Mouse (Mus musculus) embryonic facial prominence, embryonic 14.5 days (tissue): ENCODE measurements around the gene Mkrn1. TPM values are rescaled to one million over a fixed set of nuclear protein-coding genes. Genes with fewer than 3 reads are reported as not detected.

Experiments
- ATAC-seq: fragments of 200-750 bp; cut with Nextera tagmentation; 2 replicates; pipeline ENCODE4 v1.8.0; 2017; ENCODE audit warnings: low read depth, moderate number of reproducible peaks, moderate TSS enrichment
- DNase-seq: peaks from one replicate; pipeline ENCODE4 v3.0.0-alpha.2; 2015; ENCODE audit warnings: low spot score
- H3K27ac ChIP-seq: fragments of 300-500 bp; sonication (generic); replicated peaks from 2 replicates; pipeline ENCODE4 v1.5.1; 2014; ENCODE audit warnings: low read depth, mild to moderate bottlenecking, low read length, moderate library complexity
- H3K27me3 ChIP-seq: fragments of 300-500 bp; sonication (generic); replicated peaks from 2 replicates; pipeline ENCODE4 v1.6.1; 2014; ENCODE audit warnings: low read length; ENCODE audit not compliant: control insufficient read depth, insufficient read depth
- H3K36me3 ChIP-seq: fragments of 300-500 bp; sonication (generic); 2 replicates; pipeline ENCODE4 v1.6.1; 2014; ENCODE audit warnings: low read length, mixed read lengths; ENCODE audit not compliant: control insufficient read depth, insufficient read depth
- H3K4me1 ChIP-seq: fragments of 300-500 bp; sonication (generic); 2 replicates; pipeline ENCODE4 v1.6.1; 2014; ENCODE audit warnings: antibody characterized with exemption, low read length; ENCODE audit not compliant: control insufficient read depth, insufficient read depth
- H3K4me2 ChIP-seq: fragments of 300-500 bp; sonication (generic); 2 replicates; pipeline ENCODE4 v1.6.1; 2014; ENCODE audit warnings: low read depth, mild to moderate bottlenecking, low read length, moderate library complexity, mixed read lengths
- H3K4me3 ChIP-seq: fragments of 300-500 bp; sonication (generic); 2 replicates; pipeline ENCODE4 v1.5.1; 2014; ENCODE audit warnings: low read depth, mild to moderate bottlenecking, low read length
- H3K9ac ChIP-seq: fragments of 300-500 bp; sonication (generic); 2 replicates; pipeline ENCODE4 v1.6.1; 2014; ENCODE audit warnings: low read depth, mild to moderate bottlenecking, low read length, moderate library complexity, mixed read lengths
- H3K9me3 ChIP-seq: fragments of 300-500 bp; sonication (generic); 2 replicates; pipeline ENCODE4 v1.6.1; 2016; ENCODE audit warnings: low read length; ENCODE audit not compliant: control insufficient read depth
- WGBS: fragments of 180-500 bp; shearing (Covaris S2); extraction: QIAGEN DNeasy Blood & Tissue Kit; methylation state at CpG from one replicate; pipeline ENCODE4 v1.1.7; 2014; 5-methylcytosine and 5-hydroxymethylcytosine counted together
- polyA plus RNA-seq: library from polyadenylated mRNA; unstranded; fragments of >200 nt; fragmentation: Nextera tagmentation; extraction: Ambion mirVana; gene quantifications from 2 replicates; pipeline ENCODE4 v1.2.1, GENCODE M21; 2014

Gene Mkrn1
- polyA plus RNA-seq, 1 experiment from 2014 or later = 72.4 TPM

- no peaks in the 10 kb centered on the region for H3K36me3 ChIP-seq
- ATAC-seq = no peak
- H3K9me3 ChIP-seq = no peaks in the 10 kb centered on the region
- no peak overlapping the region for H3K27ac ChIP-seq
- no peak overlapping the region for H3K9ac ChIP-seq
- H3K4me1 ChIP-seq = no peaks in the 10 kb centered on the region
- H3K4me3 ChIP-seq = no peak overlapping the region
- 84% methylated on average over 2 of the region's 2 CpGs for WGBS
- no peak for DNase-seq
- no peak overlapping the region for H3K4me2 ChIP-seq
- no peaks in the 10 kb centered on the region for H3K27me3 ChIP-seq
Observed at GRCm38 (mm10) chr6:39434111-39434885, 14.0 kb upstream of the Mkrn1 start.

GRCm38 (mm10) chr6:39433701-39434100, 13.4 kb upstream of the Mkrn1 start:
- H3K4me1 ChIP-seq = no peaks in the 10 kb centered on the region
- H3K4me3 ChIP-seq = no peak overlapping the region
- H3K9me3 ChIP-seq = no peaks in the 10 kb centered on the region
- no peak overlapping the region for H3K27ac ChIP-seq
- no peaks in the 10 kb centered on the region for H3K27me3 ChIP-seq
- H3K4me2 ChIP-seq = no peak overlapping the region
- H3K36me3 ChIP-seq = no peaks in the 10 kb centered on the region
- H3K9ac ChIP-seq = no peak overlapping the region
- no peak for DNase-seq
- no peak for ATAC-seq

GRCm38 (mm10) chr6:39433174-39433573, 12.9 kb upstream of the Mkrn1 start:
- no peak for DNase-seq
- Histone ChIP-seq H3K9ac (no peak overlapping the region), H3K27me3 (no peaks in the 10 kb centered on the region), H3K4me3 (no peak overlapping the region), H3K27ac (no peak overlapping the region), H3K9me3 (no peaks in the 10 kb centered on the region), H3K36me3 (no peaks in the 10 kb centered on the region), H3K4me2 (no peak overlapping the region), H3K4me1 (no peaks in the 10 kb centered on the region)
- 75% methylated on average over 4 of the region's 4 CpGs for WGBS
- no peak for ATAC-seq

GRCm38 (mm10) chr6:39430722-39431121, 10.5 kb upstream of the Mkrn1 start:
- no peak overlapping the region for H3K4me3 ChIP-seq
- H3K27ac ChIP-seq = no peak overlapping the region
- H3K9ac ChIP-seq = no peak overlapping the region
- no peaks in the 10 kb centered on the region for H3K27me3 ChIP-seq
- H3K9me3 ChIP-seq = no peaks in the 10 kb centered on the region
- ATAC-seq = no peak
- no peaks in the 10 kb centered on the region for H3K4me1 ChIP-seq
- no peaks in the 10 kb centered on the region for H3K36me3 ChIP-seq
- H3K4me2 ChIP-seq = no peak overlapping the region
- DNase-seq = no peak
- 75% methylated on average over 11 of the region's 11 CpGs for WGBS

- Histone ChIP-seq H3K9me3 (no peaks in the 10 kb centered on the region), H3K4me1 (no peaks in the 10 kb centered on the region), H3K4me2 (no peak overlapping the region), H3K9ac (no peak overlapping the region), H3K27me3 (no peaks in the 10 kb centered on the region), H3K36me3 (no peaks in the 10 kb centered on the region), H3K27ac (no peak overlapping the region), H3K4me3 (no peak overlapping the region)
- WGBS = 81% methylated on average over 6 of the region's 6 CpGs
- no peak for DNase-seq
- ATAC-seq = no peak
Observed at GRCm38 (mm10) chr6:39429007-39429788, 8.9 kb upstream of the Mkrn1 start.

GRCm38 (mm10) chr6:39427276-39428003, 7.2 kb upstream of the Mkrn1 start:
- Histone ChIP-seq H3K4me2 (no peak overlapping the region), H3K4me1 (no peaks in the 10 kb centered on the region), H3K9me3 (no peaks in the 10 kb centered on the region), H3K27me3 (no peaks in the 10 kb centered on the region), H3K36me3 (no peaks in the 10 kb centered on the region), H3K27ac (no peak overlapping the region), H3K9ac (no peak overlapping the region), H3K4me3 (no peak overlapping the region)
- DNase-seq (no peak), ATAC-seq (no peak)
- WGBS = 65% methylated on average over 4 of the region's 4 CpGs

GRCm38 (mm10) chr6:39426725-39427124, 6.5 kb upstream of the Mkrn1 start:
- ATAC-seq (no peak), DNase-seq (no peak)
- 90% methylated on average over 4 of the region's 4 CpGs for WGBS
- no peaks in the 10 kb centered on the region for H3K4me1 ChIP-seq
- no peak overlapping the region for H3K4me2 ChIP-seq
- H3K36me3 ChIP-seq = no peaks in the 10 kb centered on the region
- no peaks in the 10 kb centered on the region for H3K9me3 ChIP-seq
- no peaks in the 10 kb centered on the region; the same call in 1 of the 2 replicates for H3K27me3 ChIP-seq
- no peak overlapping the region for H3K4me3 ChIP-seq
- no peak overlapping the region for H3K27ac ChIP-seq
- no peak overlapping the region for H3K9ac ChIP-seq

GRCm38 (mm10) chr6:39425181-39425580, 4.9 kb upstream of the Mkrn1 start:
- DNase-seq (no peak), ATAC-seq (no peak)
- H3K4me2 ChIP-seq = no peak overlapping the region
- H3K4me1 ChIP-seq = no peaks in the 10 kb centered on the region
- H3K27me3 ChIP-seq = no peaks in the 10 kb centered on the region; the same call in 1 of the 2 replicates
- H3K27ac ChIP-seq = no peak overlapping the region
- H3K36me3 ChIP-seq = no peaks in the 10 kb centered on the region
- no peak overlapping the region for H3K4me3 ChIP-seq
- no peaks in the 10 kb centered on the region for H3K9me3 ChIP-seq
- H3K9ac ChIP-seq = no peak overlapping the region
- WGBS = 79% methylated on average over 2 of the region's 2 CpGs
